Mouse (Mus musculus): ENCODE measurements at regions not wholly inside any gene's neighbourhood (a gene's known extent, or its start where the extent isn't known, plus 50 kb on each side); places are given as distances from the start of the nearest gene placed in this dataset.
"Not testable (repeated sequence)": the region's sequence is repeated elsewhere in the genome, so short reads cannot be mapped to it uniquely, and the experiment has no call there.

DNA sequence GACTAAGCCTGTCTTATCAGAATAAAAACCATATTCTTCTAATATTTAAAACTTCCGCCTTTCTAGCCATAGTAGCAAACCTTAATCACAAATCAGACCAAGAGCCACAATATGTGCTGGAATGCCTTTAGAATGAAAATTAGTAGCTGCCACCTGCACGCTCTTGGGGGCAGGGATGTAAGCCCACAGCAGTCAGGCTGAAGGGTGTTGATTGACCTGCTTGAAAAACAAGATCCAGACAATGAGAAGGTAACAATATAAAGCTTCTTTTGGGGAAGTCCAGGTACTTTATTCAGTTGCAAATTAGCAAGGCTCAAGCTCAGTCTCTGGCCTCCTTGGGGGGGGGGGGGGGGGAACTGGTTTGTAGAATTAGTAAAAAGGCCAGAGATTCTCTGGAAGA is 222.3 kb upstream of the Ell2 start:
- not testable (repeated sequence) for DNase-seq

DNA sequence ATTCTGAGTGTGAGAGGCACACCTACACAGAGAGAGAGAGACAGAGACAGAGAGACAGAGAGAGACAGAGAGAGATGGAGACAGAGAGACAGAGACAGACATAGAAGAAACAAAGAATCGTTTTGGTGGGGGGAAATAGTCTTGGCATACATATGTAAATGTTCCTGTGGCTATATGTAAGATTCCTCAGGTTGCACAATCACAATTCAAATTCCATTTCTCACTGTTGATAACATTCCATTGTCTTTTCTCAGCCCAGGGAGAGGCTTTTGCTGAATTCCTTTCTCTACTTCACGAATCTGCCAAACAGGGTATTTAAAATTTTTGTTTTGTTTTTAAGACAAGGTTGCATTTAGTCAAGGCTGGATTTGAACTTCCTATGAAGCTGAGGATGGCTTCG is 205.0 kb upstream of the Ell2 start:
- DNase-seq: no peak

- no peak for DNase-seq
Measured at GRCm38 (mm10) chr13:75503394-75503793, 203.2 kb upstream of the Ell2 start.

- DNase-seq: no peak
Measured at GRCm38 (mm10) chr13:75514315-75515020, 192.1 kb upstream of the Ell2 start.

DNA sequence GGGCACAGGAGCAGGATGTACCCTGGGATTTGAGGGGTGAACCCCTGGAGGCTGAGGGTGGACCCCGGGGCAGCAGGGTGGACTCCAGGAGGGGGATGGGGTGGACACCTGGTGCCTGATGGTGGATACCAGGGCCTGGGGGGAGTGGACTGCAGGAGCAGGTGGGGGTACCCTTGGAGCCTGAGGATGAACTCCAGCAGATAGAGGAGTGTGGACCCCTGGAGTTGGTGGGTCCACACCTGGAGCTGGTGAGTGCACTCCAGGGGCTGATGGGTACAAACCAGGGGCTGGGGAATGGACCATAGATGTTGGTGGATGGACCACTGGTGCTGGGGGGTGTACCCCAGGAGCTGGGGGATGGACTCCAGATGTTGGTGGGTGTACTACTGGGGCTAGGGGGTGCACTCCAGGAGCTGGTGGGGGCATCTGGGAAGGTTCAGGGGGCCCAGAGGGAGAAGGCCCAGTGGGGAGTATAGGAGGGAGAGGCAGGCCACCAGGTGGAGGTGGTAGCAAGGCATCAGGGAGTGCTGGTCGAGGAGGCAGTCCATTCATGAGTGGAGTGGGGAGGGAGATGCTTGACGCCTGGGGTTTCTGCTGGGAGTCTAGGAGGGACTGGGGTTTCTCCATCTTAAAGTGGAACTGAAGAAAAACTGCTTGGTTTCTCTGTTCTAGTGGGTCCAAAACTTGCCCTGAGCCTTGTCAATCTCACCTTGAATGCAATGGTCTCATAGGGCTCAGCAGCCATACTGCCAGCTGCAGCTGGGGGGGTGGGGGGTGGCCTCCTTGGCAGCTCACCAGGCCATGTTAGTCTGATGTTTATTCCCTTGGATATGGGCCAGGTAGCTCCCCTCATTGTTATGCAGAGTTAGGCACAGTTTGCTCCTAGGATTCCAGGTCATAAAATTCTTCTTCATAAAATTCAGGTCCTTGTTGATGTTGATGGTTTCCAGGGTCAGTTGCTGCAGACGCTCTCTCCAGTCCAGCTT is 183.0 kb upstream of the Ell2 start:
- no peak for DNase-seq

DNA sequence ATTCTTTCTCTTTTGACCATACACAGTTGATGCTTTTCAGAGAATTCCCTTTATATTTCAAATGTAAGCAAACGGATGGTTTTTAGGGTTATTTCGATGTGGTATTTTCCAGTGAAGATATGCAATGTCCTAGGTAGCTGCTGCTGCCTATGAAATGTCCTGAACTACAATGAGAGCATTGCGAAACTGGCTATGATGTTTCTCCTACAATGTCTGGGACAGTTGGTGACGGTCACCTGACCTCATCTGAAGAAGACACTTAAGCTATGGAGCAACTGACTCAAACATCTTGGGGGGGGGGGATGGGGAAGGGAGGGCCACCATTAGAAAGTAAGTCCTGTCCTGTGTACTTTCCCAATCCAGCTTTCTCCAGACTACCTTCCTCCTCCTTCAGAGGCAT is 182.1 kb upstream of the Ell2 start:
- DNase-seq: no peak

DNA sequence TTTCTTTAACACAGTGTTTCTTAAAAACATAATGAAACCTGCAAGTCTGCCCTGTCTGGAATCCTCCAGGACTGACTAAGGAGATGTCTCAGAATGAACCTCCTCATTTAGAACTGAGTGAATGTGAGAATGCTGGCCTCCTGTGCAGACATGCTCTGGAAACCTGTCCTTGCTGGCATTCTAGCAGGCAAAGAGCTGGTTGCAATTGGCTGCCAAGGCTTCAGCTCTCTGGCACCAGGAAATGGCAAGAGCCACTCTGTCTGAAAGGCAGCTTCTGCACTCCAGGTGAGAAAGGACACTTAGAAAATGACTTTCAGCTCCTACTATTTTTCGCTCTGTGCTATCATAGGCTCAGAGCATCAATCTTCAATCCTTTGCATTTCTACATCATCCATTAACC is 175.0 kb upstream of the Ell2 start:
- no peak for DNase-seq

DNA sequence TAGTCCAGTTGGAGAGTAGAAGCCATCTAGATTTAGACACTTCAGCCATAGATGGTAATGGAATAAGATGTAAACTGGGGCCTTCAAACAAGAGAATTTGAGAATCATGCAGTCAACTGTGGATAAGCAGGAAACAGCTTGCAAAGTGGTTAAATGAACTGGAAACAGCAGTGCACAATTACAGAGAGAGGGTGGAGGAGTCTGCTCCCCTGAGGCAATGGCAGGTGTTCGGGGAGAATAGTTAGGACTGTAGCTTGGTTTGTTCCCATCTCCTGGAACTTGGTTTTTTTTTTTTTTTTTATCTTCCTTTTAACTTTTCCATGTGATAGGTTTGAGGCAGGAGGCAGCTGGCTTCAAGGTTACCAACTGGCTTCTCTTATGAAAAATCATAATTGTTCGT is 165.1 kb upstream of the Ell2 start:
- DNase-seq: no peak

DNA sequence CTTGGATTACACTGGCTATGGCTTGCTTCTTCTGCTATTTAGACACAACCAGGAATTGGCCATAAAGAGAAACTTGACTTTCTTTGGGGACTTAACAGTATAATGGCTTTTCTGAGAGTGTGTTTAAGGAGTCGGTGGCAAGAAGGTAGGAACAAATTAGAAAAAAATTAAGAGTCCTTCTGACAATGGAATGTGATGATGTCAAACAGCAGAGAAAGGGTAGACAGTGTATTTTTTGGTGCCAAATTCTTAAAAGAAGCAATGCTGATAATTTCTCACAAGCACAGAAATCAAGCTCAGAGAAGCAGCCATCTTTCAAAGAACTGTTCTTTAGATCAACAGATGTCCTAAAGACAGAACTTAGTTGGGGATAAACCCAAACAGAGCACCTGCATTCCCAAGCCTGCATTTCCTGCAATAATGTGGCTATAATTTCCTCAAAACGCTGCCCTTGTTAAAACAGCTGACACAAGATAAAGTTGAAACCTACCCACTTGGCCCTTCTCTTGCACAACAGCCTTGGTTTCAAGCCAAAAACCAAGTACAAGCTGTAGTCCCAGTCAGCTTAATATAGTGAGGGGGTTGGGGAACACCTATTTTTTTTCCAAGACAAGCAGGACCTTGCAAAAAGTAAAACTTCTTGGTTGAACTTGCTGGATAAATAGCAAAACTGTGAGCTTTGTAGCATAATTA is 164.2 kb upstream of the Ell2 start:
- peak; percentile 31 for DNase-seq

GRCm38 (mm10) chr13:75542946-75543327 is 163.6 kb upstream of the Ell2 start:
- no peak for DNase-seq

GRCm38 (mm10) chr13:75543595-75543994 is 163.0 kb upstream of the Ell2 start:
- DNase-seq: no peak

- no peak for DNase-seq
Measured at GRCm38 (mm10) chr13:75544728-75545127, 161.8 kb upstream of the Ell2 start.

DNA sequence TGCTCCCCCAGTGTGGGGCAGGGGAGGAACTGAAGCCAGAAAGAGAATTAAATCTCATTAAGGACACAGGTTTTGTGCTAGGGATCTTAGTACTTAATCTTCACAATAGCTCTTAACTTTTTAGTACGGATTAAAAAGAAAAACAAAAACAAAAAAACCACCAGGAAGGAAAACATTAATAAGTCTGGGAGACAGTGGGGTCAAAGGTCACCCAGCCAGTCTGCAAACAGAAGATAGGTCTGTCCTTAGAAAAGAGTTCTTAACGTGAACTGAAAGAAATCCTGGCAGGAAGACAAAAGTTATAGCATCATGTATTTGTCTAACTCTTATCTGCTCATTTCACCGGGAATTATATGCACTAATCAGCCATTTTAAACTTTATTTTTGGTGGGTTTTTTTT is 158.8 kb upstream of the Ell2 start:
- DNase-seq: no peak

DNA sequence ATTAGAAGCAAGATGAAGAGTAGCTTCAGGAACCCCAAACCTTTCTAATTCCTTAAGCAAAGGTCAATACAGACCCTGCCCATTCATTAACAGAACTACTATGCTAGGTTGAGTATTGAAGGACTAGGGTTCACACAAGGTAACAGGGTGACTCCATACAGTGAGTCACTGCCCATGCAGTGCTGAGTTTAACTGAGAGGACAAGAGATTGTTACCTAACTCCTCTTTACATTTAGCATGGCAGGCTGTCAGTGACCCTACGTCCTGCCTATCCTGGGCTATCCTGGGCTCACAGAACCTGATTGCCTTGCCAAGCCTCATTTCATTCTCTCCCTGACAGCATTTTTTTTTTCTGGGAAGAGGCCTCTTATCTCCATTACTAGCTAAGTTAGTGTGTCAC is 127.6 kb upstream of the Ell2 start:
- no peak for DNase-seq

DNA sequence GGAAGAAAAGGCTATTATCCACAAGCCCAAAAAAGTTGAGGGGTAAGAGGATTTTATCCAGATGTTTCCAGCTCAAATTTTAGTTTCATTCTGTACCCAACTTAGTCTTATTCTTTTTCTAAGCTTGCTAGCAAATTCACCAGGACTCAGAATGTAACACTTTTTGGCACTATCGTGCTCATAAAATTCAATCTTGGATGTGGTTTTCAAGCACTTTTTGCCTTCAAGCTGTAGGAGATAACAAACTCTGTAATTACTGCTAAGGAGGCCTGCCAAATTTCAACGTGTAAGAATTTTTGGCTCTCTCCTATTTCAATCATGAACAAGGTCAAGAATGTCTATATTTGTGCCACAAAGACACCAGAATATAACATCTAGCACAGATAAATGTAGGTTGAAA is 115.7 kb upstream of the Ell2 start:
- DNase-seq: no peak

DNA sequence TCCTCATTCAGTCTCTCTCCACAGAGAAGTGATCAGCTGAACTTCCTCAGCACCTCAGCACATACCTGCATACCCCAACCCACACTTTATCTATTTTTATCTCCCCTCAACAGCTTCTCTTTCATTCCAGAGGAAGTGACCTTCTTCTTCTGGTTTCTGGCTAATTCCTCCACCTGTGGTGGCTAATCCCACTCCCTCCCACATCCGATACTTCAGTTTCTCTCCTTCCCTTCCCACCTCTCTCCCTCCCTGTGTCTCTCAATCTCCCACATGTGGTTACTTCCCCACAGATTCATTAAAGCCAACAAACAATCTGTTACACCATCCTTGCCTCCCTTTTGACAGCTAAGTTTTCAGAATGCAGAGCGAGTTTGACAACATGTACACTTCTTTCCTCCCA is 109.7 kb upstream of the Ell2 start:
- no peak for DNase-seq

GRCm38 (mm10) chr13:75598186-75598585 is 108.4 kb upstream of the Ell2 start:
- no peak for DNase-seq

DNA sequence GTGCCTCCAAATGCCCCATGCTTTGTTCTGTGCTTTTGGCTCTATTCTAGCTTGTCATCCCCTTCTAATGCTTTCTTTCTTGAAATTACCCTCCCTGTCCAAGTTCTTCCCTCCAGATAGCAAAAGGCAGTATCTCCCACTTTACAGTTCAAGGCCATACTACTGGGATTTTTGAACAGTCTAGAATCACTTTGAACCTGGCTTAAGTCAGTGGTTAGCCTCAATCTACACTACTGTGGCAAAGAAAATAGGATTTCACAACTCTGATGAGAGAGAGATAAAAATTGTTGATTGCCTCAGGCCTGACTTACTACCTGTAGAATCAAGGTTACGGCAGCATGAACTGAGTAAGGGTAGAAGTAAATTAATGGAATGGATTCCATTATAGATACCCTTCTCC is 107.9 kb upstream of the Ell2 start:
- no peak for DNase-seq

GRCm38 (mm10) chr13:75623229-75623628 is 83.3 kb upstream of the Ell2 start:
- DNase-seq: no peak

GRCm38 (mm10) chr13:75627405-75627804 is 79.2 kb upstream of the Ell2 start:
- DNase-seq: no peak

GRCm38 (mm10) chr13:75631048-75631447 is 75.5 kb upstream of the Ell2 start:
- no peak for DNase-seq

DNA sequence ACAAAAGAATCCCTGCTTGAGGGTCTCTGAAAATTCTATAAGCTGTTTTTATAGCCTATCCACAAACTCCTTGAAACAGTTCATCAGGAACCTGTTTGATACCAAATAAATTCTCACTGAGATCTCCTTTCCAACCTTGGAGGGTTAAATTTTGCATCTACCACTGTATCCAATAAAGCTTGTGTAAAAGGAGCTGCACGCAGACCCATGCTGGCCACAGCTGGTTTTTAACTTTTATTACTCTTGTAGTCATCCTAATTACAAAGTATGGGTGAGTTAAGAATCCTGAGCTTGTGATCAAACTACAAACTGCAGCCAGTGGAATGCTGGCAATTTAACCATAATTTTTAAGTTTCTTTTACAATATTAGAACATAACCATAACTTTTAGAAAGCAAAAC is 59.0 kb upstream of the Ell2 start:
- DNase-seq: no peak

- no peak for DNase-seq
Measured at GRCm38 (mm10) chr13:75651941-75652340, 54.6 kb upstream of the Ell2 start.
